Mouse (Mus musculus): ENCODE results near the gene Galnt10.

The Galnt10 gene

GRCm38 (mm10) chr11:57688179-57688929, 43.1 kb downstream of the Galnt10 start:
- no peak for DNase-seq (ENCODE audit: low spot score)

- no peak for DNase-seq (ENCODE audit: low spot score)
Measured at GRCm38 (mm10) chr11:57689811-57690210, 44.6 kb downstream of the Galnt10 start.

- no peak for DNase-seq (ENCODE audit: low spot score)
Measured at GRCm38 (mm10) chr11:57690836-57691235, 45.6 kb downstream of the Galnt10 start.

GRCm38 (mm10) chr11:57691939-57692338, 46.7 kb downstream of the Galnt10 start:
- no peak for DNase-seq (ENCODE audit: low spot score)

- no peak for DNase-seq (ENCODE audit: low spot score)
Measured at GRCm38 (mm10) chr11:57692726-57693125, 47.5 kb downstream of the Galnt10 start.

DNA sequence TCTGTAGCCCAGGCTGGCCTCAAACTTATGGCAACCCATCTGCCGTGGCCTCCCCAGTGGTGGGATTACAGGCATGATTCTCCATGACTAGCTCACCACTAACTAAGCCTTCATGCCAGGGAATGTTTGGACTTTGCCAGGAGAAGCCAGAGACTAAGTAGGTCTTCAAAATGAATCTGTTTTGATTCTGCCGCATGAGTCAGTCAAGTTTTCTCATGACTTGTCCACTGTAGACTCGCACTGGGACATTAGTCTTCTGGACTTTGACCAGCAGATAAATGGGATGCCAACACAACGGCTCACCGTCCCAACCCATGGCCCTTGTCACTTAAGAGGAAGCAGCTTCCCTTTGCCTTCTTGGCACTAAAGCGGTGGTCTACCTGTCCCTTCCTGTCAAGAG, 49.2 kb downstream of the Galnt10 start:
- DNase-seq (ENCODE audit: low spot score): no peak

- DNase-seq (ENCODE audit: low spot score): no peak
Measured at GRCm38 (mm10) chr11:57696207-57696676, 51.0 kb downstream of the Galnt10 start.

DNA sequence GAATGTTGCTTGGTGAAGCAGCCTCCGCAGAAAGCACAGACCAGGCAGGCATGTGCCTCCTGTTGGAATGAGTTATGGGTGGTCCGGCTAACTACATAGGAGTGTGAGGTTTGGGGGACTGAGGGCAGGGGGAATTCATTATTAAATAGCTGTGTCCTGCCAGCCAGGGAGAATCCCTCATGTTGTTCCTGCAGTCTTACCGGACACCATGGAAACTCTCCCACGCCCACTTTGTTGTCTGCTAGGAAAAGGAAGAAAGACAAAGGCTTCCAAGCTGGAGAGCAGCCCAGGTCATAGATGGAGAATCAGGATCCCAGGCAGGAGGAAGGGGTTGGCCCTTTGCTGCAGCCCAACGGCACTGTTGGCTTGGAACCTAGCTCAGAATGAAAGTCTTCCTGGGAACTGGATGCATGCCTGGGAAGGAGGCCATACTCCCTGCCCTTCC, 51.6 kb downstream of the Galnt10 start:
- DNase-seq (ENCODE audit: low spot score): no peak

DNA sequence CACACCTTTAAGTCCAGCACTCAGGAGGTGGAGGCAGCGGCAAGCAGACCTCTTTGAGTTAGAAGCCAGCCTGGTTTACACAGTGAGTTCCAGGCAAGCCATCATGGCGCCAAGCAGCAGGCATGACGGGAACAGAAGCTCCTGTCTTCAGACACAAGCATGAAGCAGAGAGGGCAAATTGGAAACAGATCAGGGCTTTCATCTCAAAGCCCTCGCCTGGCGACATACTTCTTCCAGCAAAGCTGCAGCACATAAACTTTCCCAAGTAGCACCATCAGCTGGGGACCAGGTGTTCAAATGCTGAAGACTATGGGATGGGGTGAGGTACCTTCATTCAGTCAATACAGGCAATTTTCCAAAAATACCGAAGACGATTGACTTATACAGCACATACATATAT, 54.9 kb downstream of the Galnt10 start:
- DNase-seq (ENCODE audit: low spot score): no peak

- DNase-seq (ENCODE audit: low spot score): no peak
Measured at GRCm38 (mm10) chr11:57701193-57701925, 56.1 kb downstream of the Galnt10 start.

- no peak for DNase-seq (ENCODE audit: low spot score)
Measured at GRCm38 (mm10) chr11:57701956-57702355, 56.7 kb downstream of the Galnt10 start.

DNA sequence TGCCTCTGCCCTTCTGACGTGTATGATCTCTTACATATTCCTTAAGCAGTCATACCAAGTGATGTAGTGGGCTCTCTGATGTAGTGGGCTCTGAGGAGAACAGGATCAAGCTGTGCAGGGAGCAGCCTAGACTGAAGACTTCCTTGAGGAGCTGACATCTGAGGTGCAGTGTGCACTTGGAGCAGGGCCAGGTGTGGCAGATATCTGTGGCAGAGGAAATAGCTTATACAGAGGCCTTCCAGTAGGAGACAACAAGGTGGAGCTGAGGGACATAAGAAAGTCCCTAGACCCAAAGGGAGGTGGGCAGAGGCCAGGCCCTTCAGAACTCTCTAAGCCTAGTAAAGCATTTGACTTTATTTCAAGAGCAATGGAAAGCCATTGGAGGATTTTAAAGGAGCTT, 61.4 kb downstream of the Galnt10 start:
- no peak for DNase-seq (ENCODE audit: low spot score)

- DNase-seq (ENCODE audit: low spot score): no peak
Measured at GRCm38 (mm10) chr11:57707114-57707798, 62.0 kb downstream of the Galnt10 start.

- DNase-seq (ENCODE audit: low spot score): no peak
Measured at GRCm38 (mm10) chr11:57708174-57709154, 63.2 kb downstream of the Galnt10 start.

GRCm38 (mm10) chr11:57713960-57714359, 68.7 kb downstream of the Galnt10 start:
- no peak for DNase-seq (ENCODE audit: low spot score)

DNA sequence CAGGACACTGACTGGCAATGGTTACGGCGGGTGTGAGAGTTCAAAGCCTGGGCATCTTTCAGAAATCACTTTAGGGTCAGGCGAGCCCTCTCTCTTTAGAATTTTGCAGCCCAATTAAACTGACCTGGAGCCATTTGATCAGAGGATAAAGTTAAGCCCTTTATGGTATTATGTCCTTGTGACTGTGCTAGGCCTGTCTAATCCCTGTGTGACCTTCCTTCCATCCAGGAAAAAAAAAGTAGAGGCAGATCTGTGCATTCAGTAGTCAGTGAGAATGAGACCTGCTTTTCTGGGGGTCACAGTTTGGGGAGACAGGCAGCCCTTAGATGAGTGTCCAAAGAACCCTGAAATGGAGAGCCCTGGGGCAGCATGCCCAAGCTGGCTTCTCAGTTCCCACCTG, 71.5 kb downstream of the Galnt10 start:
- no peak for DNase-seq (ENCODE audit: low spot score)

DNA sequence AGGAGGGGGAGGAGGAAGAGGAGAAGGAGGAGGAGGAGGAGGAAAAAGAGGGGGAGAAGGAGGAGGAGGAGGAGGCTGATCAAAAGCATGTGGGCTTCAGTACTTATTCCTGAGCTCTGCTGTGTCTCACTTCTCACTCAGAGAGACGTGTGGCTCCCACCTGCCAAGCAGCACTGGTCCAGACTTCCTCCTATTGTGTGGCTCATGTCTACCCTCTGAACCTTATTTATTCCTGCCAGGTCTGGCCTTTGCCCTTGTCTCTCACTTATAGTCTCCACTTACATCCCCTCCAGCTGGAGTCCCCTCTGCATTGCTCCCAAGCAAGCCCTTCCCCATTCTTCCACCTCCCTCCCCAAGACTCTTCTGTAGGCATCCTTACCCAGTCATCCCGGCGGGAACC, 72.2 kb downstream of the Galnt10 start:
- DNase-seq (ENCODE audit: low spot score): no peak

DNA sequence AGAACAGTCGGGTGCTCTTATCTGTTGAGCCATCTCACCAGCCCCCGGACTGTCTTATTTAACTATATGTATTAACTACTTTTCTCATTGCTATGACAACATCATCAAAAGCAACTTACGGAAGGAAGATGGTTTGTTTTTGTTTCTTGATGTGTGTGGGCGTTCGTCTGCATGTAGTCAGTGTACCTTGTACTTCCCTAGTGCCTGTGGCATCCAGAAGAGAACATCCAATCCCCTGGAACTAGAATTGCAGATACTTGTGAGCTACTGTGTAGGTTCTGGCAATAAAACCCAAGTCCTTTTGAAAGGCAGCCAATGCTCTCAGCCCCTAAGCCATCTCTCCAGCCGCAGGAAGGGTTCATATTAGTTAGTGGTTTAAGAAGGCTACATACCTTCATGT, 72.8 kb downstream of the Galnt10 start:
- no peak for DNase-seq (ENCODE audit: low spot score)

GRCm38 (mm10) chr11:57719631-57720030, 74.4 kb downstream of the Galnt10 start:
- no peak for DNase-seq (ENCODE audit: low spot score)

GRCm38 (mm10) chr11:57720076-57720475, 74.8 kb downstream of the Galnt10 start:
- DNase-seq (ENCODE audit: low spot score): no peak

GRCm38 (mm10) chr11:57724791-57725463, 79.7 kb downstream of the Galnt10 start:
- no peak for DNase-seq (ENCODE audit: low spot score)

All from left cerebral cortex, adult 11 months (tissue).